Mouse (Mus musculus) limb, embryonic 10.5 days (tissue): ENCODE results near the gene Sfta2. TPM values are rescaled to one million over a fixed set of nuclear protein-coding genes. Genes with fewer than 3 reads are reported as not detected.

Source experiments
- DNase-seq: peaks from one replicate; pipeline ENCODE4 v3.0.0-alpha.2; 2017; ENCODE audit warnings: low spot score
- H3K27ac ChIP-seq: fragments of 300-500 bp; sonication (generic); 2 replicates; pipeline ENCODE4 v1.5.1; 2016; ENCODE audit warnings: mild to moderate bottlenecking
- H3K27me3 ChIP-seq: fragments of 300-500 bp; sonication (generic); 2 replicates; pipeline ENCODE4 v1.6.1; 2016; ENCODE audit warnings: low read depth, mild to moderate bottlenecking; ENCODE audit not compliant: poor library complexity, severe bottlenecking
- H3K36me3 ChIP-seq: fragments of 300-500 bp; sonication (generic); 2 replicates; pipeline ENCODE4 v1.6.1; 2016; ENCODE audit warnings: mild to moderate bottlenecking, moderate library complexity
- H3K4me1 ChIP-seq: fragments of 300-500 bp; sonication (generic); 2 replicates; pipeline ENCODE4 v1.6.1; 2016
- H3K4me3 ChIP-seq: fragments of 300-500 bp; sonication (generic); 2 replicates; pipeline ENCODE4 v1.5.1; 2016; ENCODE audit warnings: mild to moderate bottlenecking, moderate library complexity
- H3K9me3 ChIP-seq: fragments of 300-500 bp; sonication (generic); replicated peaks from 2 replicates; pipeline ENCODE4 v1.6.1; 2016; ENCODE audit warnings: mild to moderate bottlenecking
- WGBS: fragments of 180-500 bp; shearing (Covaris S2); methylation state at CpG from one replicate; pipeline ENCODE4 v1.1.7; 2016; 5-methylcytosine and 5-hydroxymethylcytosine counted together
- polyA plus RNA-seq: library from polyadenylated mRNA; unstranded; fragments of >200 nt; fragmentation: Nextera tagmentation; extraction: Ambion mirVana; gene quantifications from 2 replicates; pipeline ENCODE4 v1.2.1, GENCODE M21; 2016

The Sfta2 gene
- not detected in 2 replicates for polyA plus RNA-seq

- WGBS, result 71% methylated on average over 2 of the region's 2 CpGs
- no peak within 1 kb of the TSS for H3K27ac ChIP-seq
Measured at GRCm38 (mm10) chr17:35601249-35601648, at the start of gene Sfta2. Gene Sfta2 (plus strand): TSS chr17:35601549.

GRCm38 (mm10) chr17:35551881-35552414 is 49.4 kb upstream of the Sfta2 start, which contains the start of gene Cdsn:
Gene Cdsn (plus strand): TSS chr17:35552128.
- no peak within 1 kb of the TSS for H3K4me3 ChIP-seq
- DNase-seq, result no peak
- whole genome bisulfite sequencing, result 79% methylated on average over 10 of the region's 10 CpGs
- no peaks in the 10 kb centered on the region for H3K36me3 ChIP-seq
- H3K27me3 ChIP-seq, result no peaks in the 10 kb centered on the region
- no peak within 1 kb of the TSS for H3K27ac ChIP-seq
- H3K9me3 ChIP-seq, result no peaks in the 10 kb centered on the region
- H3K4me1 ChIP-seq, result no peaks in the 10 kb centered on the region; the same call in 1 of the 2 replicates

More at GRCm38 (mm10) chr17:35601249-35601648, at the start of gene Sfta2:
- Histone ChIP-seq H3K9me3 (no peaks in the 10 kb centered on the region), H3K27me3 (no peaks in the 10 kb centered on the region), H3K4me1 (no peaks in the 10 kb centered on the region), H3K36me3 (no peaks in the 10 kb centered on the region), H3K4me3 (no peak within 1 kb of the TSS)
- no peak for DNase-seq

- Histone ChIP-seq H3K4me3 (no peak overlapping the region), H3K27ac (no peak overlapping the region), H3K27me3 (no peaks in the 10 kb centered on the region), H3K4me1 (no peaks in the 10 kb centered on the region), H3K36me3 (no peaks in the 10 kb centered on the region), H3K9me3 (no peaks in the 10 kb centered on the region)
- WGBS, result 84% methylated on average over 5 of the region's 5 CpGs
- DNase-seq, result no peak
Measured at GRCm38 (mm10) chr17:35554321-35554720, 47.0 kb upstream of the Sfta2 start.

- Histone ChIP-seq H3K36me3 (no peaks in the 10 kb centered on the region), H3K27me3 (no peaks in the 10 kb centered on the region), H3K27ac (no peak overlapping the region; the same call in 1 of the 2 replicates), H3K4me3 (no peak overlapping the region), H3K9me3 (no peaks in the 10 kb centered on the region), H3K4me1 (no peaks in the 10 kb centered on the region)
- WGBS, result 93% methylated on average over 18 of the region's 18 CpGs
- DNase-seq, result no peak
Measured at GRCm38 (mm10) chr17:35554761-35555397, 46.5 kb upstream of the Sfta2 start.

GRCm38 (mm10) chr17:35556186-35556765 is 45.1 kb upstream of the Sfta2 start:
- no peaks in the 10 kb centered on the region for H3K4me1 ChIP-seq
- no peaks in the 10 kb centered on the region for H3K27me3 ChIP-seq
- H3K36me3 ChIP-seq, result no peaks in the 10 kb centered on the region
- no peak overlapping the region for H3K27ac ChIP-seq
- DNase-seq, result no peak
- H3K4me3 ChIP-seq, result no peak overlapping the region
- no peaks in the 10 kb centered on the region for H3K9me3 ChIP-seq
- WGBS, result 90% methylated on average over 13 of the region's 13 CpGs

- Histone ChIP-seq H3K27ac (no peak overlapping the region), H3K9me3 (no peaks in the 10 kb centered on the region), H3K27me3 (no peaks in the 10 kb centered on the region), H3K4me3 (no peak overlapping the region), H3K36me3 (no peaks in the 10 kb centered on the region), H3K4me1 (no peaks in the 10 kb centered on the region)
- WGBS, result 36% methylated on average over 5 of the region's 5 CpGs
- peak; percentile 46 for DNase-seq
Measured at GRCm38 (mm10) chr17:35556812-35557211, 44.5 kb upstream of the Sfta2 start.

GRCm38 (mm10) chr17:35557351-35557750 is 44.0 kb upstream of the Sfta2 start:
- Histone ChIP-seq H3K27me3 (no peaks in the 10 kb centered on the region), H3K36me3 (no peaks in the 10 kb centered on the region), H3K27ac (no peak overlapping the region), H3K4me3 (no peak overlapping the region), H3K4me1 (no peaks in the 10 kb centered on the region), H3K9me3 (no peaks in the 10 kb centered on the region)
- WGBS, result 88% methylated on average over 9 of the region's 9 CpGs
- DNase-seq, result no peak

GRCm38 (mm10) chr17:35558216-35558615 is 43.1 kb upstream of the Sfta2 start:
- 59% methylated on average over 8 of the region's 8 CpGs for WGBS
- Histone ChIP-seq H3K4me3 (no peak overlapping the region), H3K9me3 (no peaks in the 10 kb centered on the region), H3K27me3 (no peaks in the 10 kb centered on the region), H3K27ac (no peak overlapping the region), H3K4me1 (no peaks in the 10 kb centered on the region), H3K36me3 (no peaks in the 10 kb centered on the region)
- no peak for DNase-seq

- peaks cover 49% of the 10 kb centered on the region for H3K27me3 ChIP-seq
- no peaks in the 10 kb centered on the region for H3K9me3 ChIP-seq
- no peak for DNase-seq
- 61% methylated on average over 3 of the region's 3 CpGs for WGBS
- peaks cover 12% of the 10 kb centered on the region; the same call in 1 of the 2 replicates for H3K4me1 ChIP-seq
- no peaks in the 10 kb centered on the region for H3K36me3 ChIP-seq
- H3K4me3 ChIP-seq, result no peak within 1 kb of the TSS
- H3K27ac ChIP-seq, result no peak within 1 kb of the TSS
Measured at GRCm38 (mm10) chr17:35567150-35567549, 34.2 kb upstream of the Sfta2 start, which contains the start of gene 2300002M23Rik. Gene 2300002M23Rik (plus strand): TSS chr17:35567450.

GRCm38 (mm10) chr17:35567767-35568166 is 33.6 kb upstream of the Sfta2 start:
- DNase-seq, result no peak
- no peak overlapping the region for H3K4me3 ChIP-seq
- WGBS, result 20% methylated on average over 9 of the region's 9 CpGs
- H3K27ac ChIP-seq, result no peak overlapping the region
- H3K4me1 ChIP-seq, result peaks cover 12% of the 10 kb centered on the region; the same call in 1 of the 2 replicates
- H3K27me3 ChIP-seq, result peaks cover 49% of the 10 kb centered on the region
- no peaks in the 10 kb centered on the region for H3K36me3 ChIP-seq
- H3K9me3 ChIP-seq, result no peaks in the 10 kb centered on the region

GRCm38 (mm10) chr17:35569091-35569944 is 32.0 kb upstream of the Sfta2 start:
- DNase-seq, result peak; percentile 50
- peaks cover 49% of the 10 kb centered on the region for H3K27me3 ChIP-seq

GRCm38 (mm10) chr17:35570836-35571235 is 30.5 kb upstream of the Sfta2 start:
- 82% methylated on average over 14 of the region's 14 CpGs for WGBS
- no peaks in the 10 kb centered on the region for H3K9me3 ChIP-seq
- H3K36me3 ChIP-seq, result no peaks in the 10 kb centered on the region
- no peak overlapping the region for H3K27ac ChIP-seq
- DNase-seq, result no peak
- peaks cover 12% of the 10 kb centered on the region; the same call in 1 of the 2 replicates for H3K4me1 ChIP-seq
- peaks cover 57% of the 10 kb centered on the region for H3K27me3 ChIP-seq
- no peak overlapping the region for H3K4me3 ChIP-seq

More at GRCm38 (mm10) chr17:35569091-35569944, 32.0 kb upstream of the Sfta2 start:
- Histone ChIP-seq H3K27ac (peak overlapping the region; percentile 50), H3K9me3 (no peaks in the 10 kb centered on the region), H3K4me1 (peaks cover 12% of the 10 kb centered on the region; the same call in 1 of the 2 replicates), H3K4me3 (peak overlapping the region; percentile 43), H3K36me3 (no peaks in the 10 kb centered on the region)
- WGBS, result 5% methylated on average over 28 of the region's 28 CpGs
